Comparison of ENCODE assay signal across 16 mouse cellular contexts in the genomic region with DNA sequence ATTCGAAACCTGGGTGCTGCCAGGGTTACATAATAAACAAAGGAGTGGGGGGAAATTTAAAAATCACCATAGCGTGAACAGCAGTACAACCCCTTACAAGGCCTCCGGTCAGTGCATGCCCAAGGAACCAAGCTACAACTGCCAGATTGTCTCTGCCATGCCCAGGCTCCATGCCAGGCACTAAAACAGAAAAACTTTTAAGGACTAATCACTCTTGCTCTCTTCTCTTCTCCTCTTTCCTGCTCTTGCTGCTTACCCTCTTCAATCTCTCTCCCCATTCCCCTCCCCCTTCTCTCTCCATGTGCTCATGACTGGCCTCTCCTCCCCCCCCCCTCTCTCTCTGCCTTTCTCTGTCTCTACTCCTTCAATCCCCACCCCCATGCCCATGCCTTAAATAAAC.
DNase-seq lines count a peak whose midpoint lies in the region; ATAC-seq lines count a peak whose summit lies in the region.
"Had no signal": no experiment of that assay in that cellular context is flagged by ENCODE, and none has a peak within 500 bp of the region (broad histone marks: within the 10 kb centered on the region; RNA-seq: fewer than 3 reads in every experiment).

No protein-coding gene starts in this region.

- H3K4me1 ChIP-seq in hindbrain, embryonic 16.5 days (ENCODE audit: control insufficient read depth, insufficient read depth, low read depth, low read length), result no peaks in the 10 kb centered on the region
- H3K4me1 ChIP-seq in hindbrain, embryonic 14.5 days (replicated peaks; ENCODE audit: control insufficient read depth, insufficient read depth, low read length), result no peaks in the 10 kb centered on the region

- no peaks in the 10 kb centered on the region for H3K27me3 ChIP-seq in hindbrain, embryonic 16.5 days (replicated peaks; ENCODE audit: control insufficient read depth, insufficient read depth, low read length)
- no peaks in the 10 kb centered on the region for H3K27me3 ChIP-seq in hindbrain, embryonic 14.5 days (ENCODE audit: control insufficient read depth, insufficient read depth, low read length)
- H3K27me3 ChIP-seq: liver, embryonic 12.5 days; neural tube, embryonic 13.5 days had no signal

- ATAC-seq in hindbrain, embryonic 16.5 days, result peak; percentile 61
- ATAC-seq in hindbrain, embryonic 14.5 days (ENCODE audit: low FRiP score), result no peak
- 0 out of 2 replicates have a peak, but pooled peaks have one; percentile 17 for ATAC-seq in granulocyte monocyte progenitor cell, adult 5-6 weeks (replicated peaks; ENCODE audit: poor library complexity, severe bottlenecking)
- ATAC-seq: liver, embryonic 12.5 days; lung, postnatal 0 days had no signal

- no peak overlapping the region for H3K9ac ChIP-seq in hindbrain, embryonic 16.5 days (ENCODE audit: low read depth, low read length)
- no peak overlapping the region for H3K9ac ChIP-seq in hindbrain, embryonic 14.5 days
- H3K9ac ChIP-seq: liver, embryonic 12.5 days; neural tube, embryonic 13.5 days had no signal

- DNase-seq in hindbrain, embryonic 14.5 days (ENCODE audit: low spot score), result no peak
- peak; percentile 26 for DNase-seq in retina, postnatal 1 day
- DNase-seq in retina, embryonic 14.5 days (ENCODE audit: low spot score), result no peak
- no peak for DNase-seq in cerebellum, adult 11-12 months
- DNase-seq in heart, postnatal 36 days, result no peak
- DNase-seq: adrenal gland, postnatal 25 days; cerebellum, postnatal 14 days; kidney, postnatal 14 days; left cerebral cortex, postnatal 4 days; right cerebral cortex, adult 18-20 months had no signal

- H3K27ac ChIP-seq in hindbrain, embryonic 16.5 days (ENCODE audit: low read depth, low read length), result no peak overlapping the region
- no peak overlapping the region for H3K27ac ChIP-seq in hindbrain, embryonic 14.5 days
- H3K27ac ChIP-seq: liver, embryonic 12.5 days; neural tube, embryonic 13.5 days had no signal

- H3K36me3 ChIP-seq in hindbrain, embryonic 16.5 days (ENCODE audit: control insufficient read depth, insufficient read depth, low read length), result no peaks in the 10 kb centered on the region
- H3K36me3 ChIP-seq in hindbrain, embryonic 14.5 days (replicated peaks; ENCODE audit: control insufficient read depth, insufficient read depth), result no peaks in the 10 kb centered on the region
- H3K36me3 ChIP-seq: liver, embryonic 12.5 days; neural tube, embryonic 13.5 days had no signal

- no peak overlapping the region for H3K4me2 ChIP-seq in hindbrain, embryonic 16.5 days (ENCODE audit: low read length)
- H3K4me2 ChIP-seq in hindbrain, embryonic 14.5 days (replicated peaks), result no peak overlapping the region
- H3K4me2 ChIP-seq: liver, embryonic 12.5 days; neural tube, embryonic 13.5 days had no signal

- intact Hi-C loops in heart, postnatal 36 days (cut with DNase I), result loop anchor here (5.0 kb wide), 1 partner anchor 169 kb away; no protein-coding TSS in a partner anchor

- no peaks in the 10 kb centered on the region for H3K9me3 ChIP-seq in hindbrain, embryonic 16.5 days (ENCODE audit: control insufficient read depth, low read length)
- H3K9me3 ChIP-seq in hindbrain, embryonic 14.5 days (ENCODE audit: control insufficient read depth, low read length), result no peaks in the 10 kb centered on the region
- H3K9me3 ChIP-seq: liver, embryonic 12.5 days; neural tube, embryonic 13.5 days had no signal

- WGBS in hindbrain, embryonic 16.5 days, result 50% methylated on average over 3 of the region's 3 CpGs
- WGBS in hindbrain, embryonic 14.5 days, result 67% methylated on average over 3 of the region's 3 CpGs

- no peak overlapping the region for H3K4me3 ChIP-seq in hindbrain, embryonic 16.5 days (ENCODE audit: low read length)
- H3K4me3 ChIP-seq in hindbrain, embryonic 14.5 days (replicated peaks; ENCODE audit: low read length), result no peak overlapping the region
- H3K4me3 ChIP-seq: erythroblast, embryonic 14.5 days; liver, embryonic 12.5 days; neural tube, embryonic 13.5 days had no signal
